Mouse (Mus musculus) embryonic facial prominence, embryonic 12.5 days (tissue): ENCODE measurements around the gene Ctsl. TPM values are rescaled to one million over a fixed set of nuclear protein-coding genes. Genes with fewer than 3 reads are reported as not detected.
A peak's percentile ranks its signal among the peaks of the same experiment; 100 is the strongest.

Source experiments
- ATAC-seq: fragments of 200-750 bp; cut with Nextera tagmentation; 2 replicates; pipeline ENCODE4 v1.8.0; 2017; ENCODE audit not compliant: insufficient number of reproducible peaks, insufficient read depth, low FRiP score, low TSS enrichment
- H3K27ac ChIP-seq: fragments of 300-500 bp; sonication (generic); 2 replicates; pipeline ENCODE4 v1.5.1; 2016; ENCODE audit warnings: mild to moderate bottlenecking
- H3K27me3 ChIP-seq: fragments of 300-500 bp; sonication (generic); 2 replicates; pipeline ENCODE4 v1.6.1; 2016; ENCODE audit warnings: mild to moderate bottlenecking, moderate library complexity
- H3K36me3 ChIP-seq: fragments of 300-500 bp; sonication (generic); 2 replicates; pipeline ENCODE4 v1.6.1; 2016; ENCODE audit warnings: mild to moderate bottlenecking
- H3K4me1 ChIP-seq: fragments of 300-500 bp; sonication (generic); 2 replicates; pipeline ENCODE4 v1.6.1; 2016
- H3K4me2 ChIP-seq: fragments of 300-500 bp; sonication (generic); replicated peaks from 2 replicates; pipeline ENCODE4 v1.6.1; 2016; ENCODE audit warnings: mild to moderate bottlenecking, moderate library complexity
- H3K4me3 ChIP-seq: fragments of 300-500 bp; sonication (generic); 2 replicates; pipeline ENCODE4 v1.5.1; 2016; ENCODE audit warnings: mild to moderate bottlenecking
- H3K9ac ChIP-seq: fragments of 300-500 bp; sonication (generic); 2 replicates; pipeline ENCODE4 v1.6.1; 2016; ENCODE audit warnings: mild to moderate bottlenecking, moderate library complexity
- H3K9me3 ChIP-seq: fragments of 300-500 bp; sonication (generic); 2 replicates; pipeline ENCODE4 v1.6.1; 2016; ENCODE audit warnings: mild to moderate bottlenecking, moderate library complexity
- WGBS: fragments of 180-500 bp; shearing (Covaris S2); methylation state at CpG from one replicate; pipeline ENCODE4 v1.1.7; 2016; 5-methylcytosine and 5-hydroxymethylcytosine counted together
- polyA plus RNA-seq: library from polyadenylated mRNA; unstranded; fragments of >200 nt; fragmentation: Nextera tagmentation; extraction: Ambion mirVana; gene quantifications from 2 replicates; pipeline ENCODE4 v1.2.1, GENCODE M21; 2016

The Ctsl gene
- polyA plus RNA-seq, 1 experiment from 2014 or later = 153 TPM

DNA sequence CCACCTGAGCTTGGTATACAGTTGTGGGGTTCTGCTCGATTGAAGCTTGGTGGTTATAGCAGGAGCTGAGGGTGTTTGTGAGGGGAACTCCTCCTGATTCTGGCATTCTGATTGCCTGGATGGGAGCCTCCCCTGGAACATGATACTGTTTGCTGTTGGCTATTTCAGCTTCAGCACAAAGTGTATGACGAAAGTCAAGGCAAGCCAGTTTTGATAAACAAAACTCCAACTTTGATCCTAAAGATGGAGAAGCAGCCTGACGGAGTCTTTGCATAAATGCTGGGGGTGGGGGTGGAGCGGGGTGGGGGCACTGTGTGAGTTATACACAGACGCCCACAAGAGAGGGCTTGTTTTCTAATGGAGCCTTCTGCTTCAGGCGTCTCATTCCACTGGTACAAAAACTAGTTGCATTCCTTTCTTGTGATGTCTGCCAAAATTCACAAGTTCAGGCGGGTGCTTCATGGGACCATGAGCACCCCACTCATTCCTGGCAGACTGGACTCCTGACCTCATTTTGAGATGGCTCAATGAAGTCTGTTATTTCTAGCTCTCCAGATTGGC lies 30.2 kb upstream of the Ctsl start:
- Histone ChIP-seq H3K27ac (no peak overlapping the region), H3K4me3 (no peak overlapping the region), H3K4me2 (no peak overlapping the region)

DNA sequence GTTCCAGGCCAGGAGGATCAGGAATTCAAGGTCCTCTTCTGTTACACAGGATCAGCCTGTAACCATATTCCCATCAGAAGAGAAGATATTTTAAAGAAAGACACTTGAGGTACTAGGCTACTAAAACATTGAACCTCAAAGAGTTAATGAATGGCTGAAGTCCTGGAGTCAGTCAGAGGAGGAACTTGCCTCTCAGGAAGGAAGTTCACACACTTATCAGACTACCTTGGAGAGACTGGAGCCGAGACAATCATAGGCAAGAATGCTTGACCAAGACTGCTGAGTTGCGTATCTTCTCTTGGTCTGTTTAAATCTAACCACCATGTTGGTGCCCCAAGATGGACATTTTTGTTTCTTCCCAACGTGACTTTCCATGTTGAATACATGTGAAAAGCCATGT lies 29.2 kb upstream of the Ctsl start:
- Histone ChIP-seq H3K4me2 (no peak overlapping the region), H3K9me3 (no peaks in the 10 kb centered on the region), H3K27me3 (no peaks in the 10 kb centered on the region), H3K9ac (no peak overlapping the region), H3K4me3 (no peak overlapping the region), H3K27ac (no peak overlapping the region), H3K36me3 (no peaks in the 10 kb centered on the region), H3K4me1 (no peaks in the 10 kb centered on the region)
- WGBS = 79% methylated on average over 3 of the region's 3 CpGs
- ATAC-seq = no peak

More for the DNA sequence above, 30.2 kb upstream of the Ctsl start:
- peak; percentile 60 for ATAC-seq
- Histone ChIP-seq H3K27me3 (no peaks in the 10 kb centered on the region), H3K9ac (no peak overlapping the region), H3K36me3 (no peaks in the 10 kb centered on the region), H3K9me3 (no peaks in the 10 kb centered on the region), H3K4me1 (no peaks in the 10 kb centered on the region)
- 33% methylated on average over 7 of the region's 7 CpGs for WGBS

DNA sequence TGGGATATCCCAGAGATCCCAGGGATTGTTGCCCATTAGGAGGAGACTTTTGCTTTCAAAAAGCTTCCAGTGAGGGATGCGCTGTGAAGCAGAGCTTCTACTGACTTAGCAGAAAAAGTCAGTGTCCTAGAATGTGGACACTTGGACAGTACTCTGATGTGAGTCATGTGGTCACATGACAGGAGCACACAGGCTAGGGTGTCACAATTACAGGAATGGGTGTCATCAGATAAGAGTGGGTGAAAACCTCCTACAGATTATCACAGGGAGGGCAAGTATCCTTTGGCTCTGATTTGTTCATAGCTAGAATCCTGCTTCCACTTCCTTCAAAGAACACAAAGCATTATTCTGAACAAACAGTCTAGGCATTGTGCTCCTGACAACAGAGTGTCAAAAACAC lies 27.4 kb upstream of the Ctsl start:
- Histone ChIP-seq H3K9me3 (no peaks in the 10 kb centered on the region), H3K36me3 (no peaks in the 10 kb centered on the region), H3K4me2 (no peak overlapping the region), H3K27me3 (no peaks in the 10 kb centered on the region), H3K9ac (no peak overlapping the region), H3K4me3 (no peak overlapping the region), H3K27ac (no peak overlapping the region), H3K4me1 (no peaks in the 10 kb centered on the region)
- ATAC-seq = no peak
- 90% methylated on average over 1 of the region's 1 CpGs for WGBS

DNA sequence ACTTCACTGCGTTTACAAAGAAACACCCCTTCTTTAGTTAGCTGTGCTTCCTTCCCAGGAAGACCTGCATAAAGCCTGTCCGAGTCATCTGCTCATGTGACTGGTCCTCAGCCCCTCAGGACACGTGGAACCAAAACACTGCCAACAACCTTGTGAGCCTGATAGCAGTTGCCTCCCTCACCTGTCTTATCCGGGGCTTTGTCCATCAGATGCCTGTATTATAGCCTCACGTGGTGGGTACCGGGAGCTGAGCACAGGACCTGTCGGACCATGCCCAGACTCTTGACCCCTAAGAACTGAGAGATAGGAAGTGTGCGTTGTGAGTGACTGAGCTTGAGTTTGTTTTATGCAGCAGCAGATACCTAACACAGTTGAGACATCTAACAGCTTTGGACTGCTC lies 26.3 kb upstream of the Ctsl start:
- H3K9me3 ChIP-seq = no peaks in the 10 kb centered on the region
- ATAC-seq = no peak
- H3K27ac ChIP-seq = no peak overlapping the region
- no peak overlapping the region for H3K9ac ChIP-seq
- 67% methylated on average over 8 of the region's 8 CpGs for WGBS
- H3K4me2 ChIP-seq = no peak overlapping the region
- H3K4me3 ChIP-seq = no peak overlapping the region
- H3K27me3 ChIP-seq = no peaks in the 10 kb centered on the region
- H3K36me3 ChIP-seq = no peaks in the 10 kb centered on the region
- no peaks in the 10 kb centered on the region for H3K4me1 ChIP-seq

DNA sequence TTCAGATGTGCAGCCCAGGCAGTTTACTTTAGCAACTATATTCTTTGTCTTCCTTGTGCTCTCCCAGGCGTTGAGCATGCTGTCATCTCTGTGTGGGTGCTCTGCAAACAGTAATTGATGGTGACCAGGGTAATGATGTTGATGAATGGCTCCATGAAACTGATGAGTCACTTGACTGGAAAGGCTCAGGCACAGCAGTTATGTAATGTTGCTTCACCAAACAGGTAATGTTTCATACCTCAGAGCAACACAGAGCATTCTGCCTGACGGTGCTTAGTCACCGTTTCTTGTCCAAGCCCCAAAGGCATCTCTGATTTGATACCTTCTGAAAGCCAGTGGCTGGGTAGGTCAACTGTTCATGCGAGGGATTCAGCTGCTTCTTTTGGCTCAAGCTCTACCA lies 17.7 kb upstream of the Ctsl start:
- no peak overlapping the region for H3K9ac ChIP-seq
- no peak overlapping the region for H3K4me3 ChIP-seq
- WGBS = 51% methylated on average over 4 of the region's 4 CpGs

DNA sequence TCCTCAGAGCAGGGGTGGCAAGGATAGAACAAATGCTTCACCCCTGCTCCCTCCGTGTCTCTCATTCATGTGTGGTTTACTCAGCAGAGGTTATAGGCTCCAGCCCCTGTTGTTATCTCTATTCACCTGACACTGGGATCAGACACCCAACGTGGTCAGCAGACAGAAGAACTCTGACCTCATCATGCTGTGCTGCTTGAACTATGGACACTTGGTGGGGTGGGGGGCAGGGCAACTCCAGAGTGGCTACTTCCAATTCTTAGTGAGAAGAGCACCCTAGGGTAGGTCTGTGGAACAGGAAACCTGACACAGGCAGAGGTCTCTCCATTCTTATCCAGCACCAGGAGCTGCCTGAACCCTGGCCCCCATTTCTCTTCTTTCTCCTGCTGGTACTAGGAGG lies 15.4 kb upstream of the Ctsl start:
- H3K4me2 ChIP-seq = no peak overlapping the region
- WGBS = 45% methylated on average over 2 of the region's 2 CpGs
- no peaks in the 10 kb centered on the region for H3K9me3 ChIP-seq
- no peaks in the 10 kb centered on the region for H3K4me1 ChIP-seq
- no peak for ATAC-seq
- no peak overlapping the region for H3K9ac ChIP-seq
- H3K27me3 ChIP-seq = no peaks in the 10 kb centered on the region
- H3K4me3 ChIP-seq = no peak overlapping the region
- no peaks in the 10 kb centered on the region for H3K36me3 ChIP-seq
- H3K27ac ChIP-seq = no peak overlapping the region

More for the DNA sequence above, 17.7 kb upstream of the Ctsl start:
- H3K36me3 ChIP-seq = no peaks in the 10 kb centered on the region
- H3K4me1 ChIP-seq = no peaks in the 10 kb centered on the region
- no peaks in the 10 kb centered on the region for H3K9me3 ChIP-seq
- H3K27me3 ChIP-seq = no peaks in the 10 kb centered on the region
- H3K27ac ChIP-seq = no peak overlapping the region
- H3K4me2 ChIP-seq = no peak overlapping the region
- ATAC-seq = no peak

DNA sequence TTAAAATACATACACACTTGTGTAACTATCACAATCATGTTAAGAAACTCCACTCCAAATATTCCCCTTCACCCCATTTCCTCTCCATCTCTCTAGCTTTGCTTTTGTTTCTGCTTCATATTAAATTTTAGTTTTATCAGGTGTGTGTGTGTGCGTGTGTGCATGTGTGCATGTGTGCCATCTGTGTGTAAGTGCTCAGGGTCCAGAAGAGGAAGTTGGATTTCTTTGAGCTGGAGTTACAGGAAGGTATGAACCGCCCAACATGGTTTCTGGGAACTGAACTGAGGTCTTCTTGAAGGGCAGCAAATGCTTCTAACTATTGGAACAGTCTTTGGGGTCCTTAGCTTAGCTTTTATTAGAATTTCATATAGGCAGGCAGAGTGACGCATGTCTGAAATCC lies 14.2 kb upstream of the Ctsl start:
- Histone ChIP-seq H3K27me3 (no peaks in the 10 kb centered on the region), H3K36me3 (no peaks in the 10 kb centered on the region), H3K9ac (no peak overlapping the region), H3K9me3 (no peaks in the 10 kb centered on the region), H3K4me3 (no peak overlapping the region), H3K4me2 (no peak overlapping the region), H3K27ac (no peak overlapping the region), H3K4me1 (no peaks in the 10 kb centered on the region)
- ATAC-seq = no peak
- WGBS = 88% methylated on average over 3 of the region's 3 CpGs

DNA sequence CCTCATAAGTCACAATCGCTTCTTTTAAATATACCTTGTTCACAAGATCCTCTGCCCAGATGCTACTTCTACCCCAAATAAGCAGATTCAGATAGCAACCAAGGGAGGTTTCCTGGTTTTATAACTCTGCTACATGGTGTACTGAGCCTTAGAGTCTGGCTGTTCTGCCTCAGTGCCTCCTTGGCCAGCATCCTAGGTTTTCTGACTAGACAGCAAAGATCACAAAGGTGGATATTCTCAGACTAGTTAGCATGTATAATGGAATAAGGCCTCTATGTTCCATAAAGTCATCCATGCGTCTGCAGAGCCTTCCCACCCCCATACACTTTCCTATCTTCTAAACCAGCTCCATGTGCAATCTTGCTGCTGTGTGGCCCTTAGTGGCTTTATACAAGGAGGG lies 9.6 kb upstream of the Ctsl start:
- Histone ChIP-seq H3K9me3 (no peaks in the 10 kb centered on the region), H3K4me1 (no peaks in the 10 kb centered on the region), H3K27me3 (no peaks in the 10 kb centered on the region), H3K27ac (no peak overlapping the region), H3K4me2 (no peak overlapping the region), H3K36me3 (no peaks in the 10 kb centered on the region), H3K4me3 (no peak overlapping the region), H3K9ac (no peak overlapping the region)
- ATAC-seq = no peak
- WGBS = 97% methylated on average over 2 of the region's 2 CpGs

DNA sequence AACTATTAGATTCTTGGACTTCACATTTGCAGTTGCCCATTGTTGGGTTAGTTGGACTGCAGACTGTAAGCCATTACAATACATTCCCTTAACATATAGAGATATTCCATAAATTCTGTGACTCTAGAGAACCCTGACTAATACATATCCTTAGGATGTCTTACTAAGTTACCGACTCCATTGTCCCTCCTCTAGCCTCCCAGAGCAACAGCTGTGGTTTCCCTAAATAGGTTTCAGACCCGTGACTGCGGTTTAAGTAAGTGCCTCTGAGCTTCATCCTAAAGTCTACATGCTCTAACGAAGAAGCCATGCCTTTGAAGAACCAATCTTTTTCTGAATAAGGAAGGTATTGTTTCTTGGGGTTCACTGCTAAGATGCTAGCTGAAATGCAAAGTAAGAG lies 7.9 kb upstream of the Ctsl start:
- Histone ChIP-seq H3K9ac (no peak overlapping the region), H3K9me3 (no peaks in the 10 kb centered on the region), H3K36me3 (no peaks in the 10 kb centered on the region), H3K4me2 (no peak overlapping the region), H3K4me1 (no peaks in the 10 kb centered on the region), H3K27me3 (no peaks in the 10 kb centered on the region), H3K27ac (no peak overlapping the region), H3K4me3 (no peak overlapping the region)
- whole genome bisulfite sequencing = 76% methylated on average over 4 of the region's 4 CpGs
- ATAC-seq = no peak

DNA sequence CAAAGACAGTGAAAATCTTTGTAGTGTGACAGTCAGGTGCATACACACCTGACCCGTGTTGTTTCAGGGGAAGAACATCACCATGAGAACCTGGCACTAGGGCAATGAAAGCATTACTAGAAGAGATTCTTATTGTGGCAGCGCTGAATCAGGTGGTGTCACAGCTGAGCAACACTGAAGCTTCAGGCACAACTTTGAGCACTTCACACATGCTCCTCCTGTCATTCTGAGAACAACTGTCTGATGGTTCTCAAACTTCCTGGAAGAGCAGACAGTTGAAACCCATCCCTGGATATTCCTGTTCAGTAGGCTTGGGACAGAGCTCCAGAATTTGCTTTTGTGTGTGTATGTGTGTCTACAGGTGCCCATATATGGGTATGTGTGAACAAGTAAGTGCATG lies 5.8 kb upstream of the Ctsl start:
- WGBS = 91% methylated on average over 2 of the region's 2 CpGs
- H3K27ac ChIP-seq = no peak overlapping the region
- H3K4me2 ChIP-seq = no peak overlapping the region
- H3K9me3 ChIP-seq = no peaks in the 10 kb centered on the region
- ATAC-seq = no peak
- no peaks in the 10 kb centered on the region for H3K4me1 ChIP-seq
- H3K4me3 ChIP-seq = no peak overlapping the region
- H3K36me3 ChIP-seq = no peaks in the 10 kb centered on the region
- H3K27me3 ChIP-seq = no peaks in the 10 kb centered on the region
- H3K9ac ChIP-seq = no peak overlapping the region

DNA sequence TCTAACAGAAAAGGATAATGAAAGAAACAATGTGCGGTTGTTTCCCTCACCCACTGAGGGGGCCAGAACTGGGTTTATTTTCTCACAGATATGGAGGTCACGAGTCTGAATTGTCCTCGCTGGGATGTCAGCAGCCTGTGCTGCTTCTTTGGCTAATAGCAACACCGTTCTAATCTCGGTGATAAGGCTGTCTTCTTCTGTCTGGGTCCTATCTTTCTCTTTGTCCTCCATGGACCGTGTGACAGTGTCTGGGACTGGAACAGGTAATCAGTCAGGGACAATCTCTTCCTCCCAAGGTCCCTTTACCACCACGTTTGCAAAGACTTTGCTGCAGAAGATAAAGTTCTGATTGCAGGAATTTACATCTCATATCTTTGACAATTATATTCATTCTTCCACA lies 4.5 kb upstream of the Ctsl start:
- H3K9me3 ChIP-seq = no peaks in the 10 kb centered on the region
- no peak overlapping the region for H3K27ac ChIP-seq
- H3K4me2 ChIP-seq = no peak overlapping the region
- H3K36me3 ChIP-seq = no peaks in the 10 kb centered on the region
- 75% methylated on average over 7 of the region's 7 CpGs for WGBS
- no peaks in the 10 kb centered on the region for H3K27me3 ChIP-seq
- no peak overlapping the region for H3K4me3 ChIP-seq
- no peak for ATAC-seq
- H3K4me1 ChIP-seq = no peaks in the 10 kb centered on the region
- H3K9ac ChIP-seq = no peak overlapping the region

DNA sequence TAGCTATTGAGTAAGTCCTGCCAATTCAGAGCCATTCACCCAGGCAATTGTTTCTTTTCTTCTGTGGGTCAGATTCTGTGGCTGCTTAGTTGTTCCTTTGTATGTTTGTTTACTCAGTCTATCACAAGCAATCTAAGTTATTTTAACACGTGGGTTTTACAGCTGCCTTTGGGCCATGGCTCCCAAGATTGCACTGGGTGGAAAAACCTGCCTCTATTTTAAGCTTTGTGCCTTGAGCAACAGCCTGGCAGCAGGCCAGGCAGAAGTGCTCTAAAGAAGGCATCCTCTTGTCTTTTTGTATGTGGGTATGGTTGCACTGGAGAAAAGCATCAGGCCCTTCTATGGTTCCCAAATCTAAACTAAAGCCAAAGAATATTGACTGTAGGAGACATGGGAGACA lies 3.0 kb upstream of the Ctsl start:
- no peak for ATAC-seq
- Histone ChIP-seq H3K27me3 (no peaks in the 10 kb centered on the region), H3K4me1 (peaks cover 5% of the 10 kb centered on the region; the same call in 1 of the 2 replicates), H3K9ac (no peak overlapping the region), H3K36me3 (no peaks in the 10 kb centered on the region), H3K27ac (no peak overlapping the region), H3K9me3 (no peaks in the 10 kb centered on the region), H3K4me3 (no peak overlapping the region), H3K4me2 (no peak overlapping the region)
- whole genome bisulfite sequencing = 15% methylated on average over 1 of the region's 1 CpGs

DNA sequence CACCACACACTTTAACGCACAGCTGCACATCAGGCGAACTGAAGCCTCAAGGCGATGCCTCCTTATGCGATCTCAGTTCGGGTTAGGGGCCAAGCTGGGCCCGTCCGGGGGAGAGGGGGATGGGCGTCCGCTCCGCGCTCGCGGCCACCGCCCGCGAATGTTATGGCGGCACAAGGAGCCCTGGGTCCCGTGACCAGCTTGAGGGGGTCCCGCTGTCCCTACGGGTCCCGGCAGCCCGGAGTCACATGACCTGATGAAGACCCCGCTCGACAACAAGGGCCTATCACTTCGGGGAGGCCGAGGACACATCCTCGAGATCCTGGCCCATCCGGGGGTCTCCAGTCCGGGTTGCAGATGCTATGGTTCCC lies 901 bp downstream of the Ctsl start:
- ATAC-seq = peak; percentile 76
- peak overlapping the region; percentile 78 for H3K4me2 ChIP-seq

More for the DNA sequence above, 901 bp downstream of the Ctsl start:
- Histone ChIP-seq H3K36me3 (peaks cover 31% of the 10 kb centered on the region), H3K9me3 (no peaks in the 10 kb centered on the region), H3K4me1 (peaks cover 9% of the 10 kb centered on the region; the same call in 1 of the 2 replicates), H3K27ac (peak overlapping the region; percentile 60; the same call in 1 of the 2 replicates), H3K4me3 (peak overlapping the region; percentile 75), H3K9ac (peak overlapping the region; percentile 75), H3K27me3 (no peaks in the 10 kb centered on the region)
- WGBS = under 1% methylated on average over 29 of the region's 29 CpGs
